Mouse (Mus musculus): ENCODE results near the gene Amph. TPM values are rescaled to one million over a fixed set of nuclear protein-coding genes. Genes with fewer than 3 reads are reported as not detected.

The Amph gene
- polyA plus RNA-seq, 1 experiment from 2014 or later: 1.8 TPM

DNA sequence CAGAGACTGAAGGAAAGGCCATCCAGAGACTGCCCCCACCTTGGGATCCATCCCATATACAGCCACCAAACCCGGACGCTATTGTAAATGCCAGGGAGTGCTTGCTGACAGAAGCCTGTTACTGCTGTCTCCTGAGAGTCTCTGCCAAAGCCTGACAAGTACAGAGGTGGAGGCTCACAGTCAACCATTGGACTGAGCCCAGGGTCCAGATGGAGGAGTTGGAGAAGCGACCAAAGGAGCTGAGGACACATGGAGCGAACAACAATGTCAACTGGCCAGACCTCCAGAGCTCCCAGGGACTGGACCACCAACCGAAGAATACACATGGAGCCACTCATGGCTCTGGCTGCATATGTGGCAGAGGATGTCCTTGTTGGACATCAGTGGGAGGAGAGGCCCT, 26.3 kb downstream of the Amph start:
- Histone ChIP-seq H3K9ac (no peak overlapping the region), H3K27ac (no peak overlapping the region), H3K4me3 (replicated peaks) (no peak overlapping the region), H3K9me3 (no peaks in the 10 kb centered on the region), H3K36me3 (no peaks in the 10 kb centered on the region), H3K27me3 (replicated peaks) (no peaks in the 10 kb centered on the region), H3K4me2 (no peak overlapping the region), H3K4me1 (no peaks in the 10 kb centered on the region)
- WGBS: 93% methylated on average over 5 of the region's 5 CpGs
- no peak for ATAC-seq (ENCODE audit: insufficient read depth, low FRiP score, low read depth)

DNA sequence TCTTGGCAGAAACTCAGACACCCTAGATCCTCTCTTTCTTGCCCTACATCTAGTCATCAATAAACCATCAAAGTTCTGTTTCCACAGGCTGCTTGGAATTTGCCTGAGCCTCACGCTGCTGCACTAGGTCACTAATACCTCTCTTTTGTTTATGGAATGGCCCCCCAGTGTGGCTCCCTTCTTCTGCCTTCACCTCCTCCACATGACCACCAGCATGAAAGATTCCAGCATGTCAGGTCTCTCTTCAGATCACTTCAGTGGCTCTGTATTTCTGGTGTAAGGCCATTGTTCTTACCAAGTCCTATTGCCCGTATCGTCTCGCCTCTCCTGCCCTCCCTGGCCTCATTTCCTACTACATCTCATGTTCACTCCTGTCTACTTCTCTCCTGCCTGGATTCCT, 39.3 kb downstream of the Amph start:
- WGBS: 81% methylated on average over 4 of the region's 4 CpGs
- Histone ChIP-seq H3K9me3 (no peaks in the 10 kb centered on the region), H3K4me1 (no peaks in the 10 kb centered on the region), H3K9ac (no peak overlapping the region), H3K4me3 (replicated peaks) (no peak overlapping the region), H3K36me3 (no peaks in the 10 kb centered on the region), H3K27me3 (replicated peaks) (no peaks in the 10 kb centered on the region), H3K27ac (no peak overlapping the region), H3K4me2 (no peak overlapping the region)
- ATAC-seq (ENCODE audit: insufficient read depth, low FRiP score, low read depth): no peak

DNA sequence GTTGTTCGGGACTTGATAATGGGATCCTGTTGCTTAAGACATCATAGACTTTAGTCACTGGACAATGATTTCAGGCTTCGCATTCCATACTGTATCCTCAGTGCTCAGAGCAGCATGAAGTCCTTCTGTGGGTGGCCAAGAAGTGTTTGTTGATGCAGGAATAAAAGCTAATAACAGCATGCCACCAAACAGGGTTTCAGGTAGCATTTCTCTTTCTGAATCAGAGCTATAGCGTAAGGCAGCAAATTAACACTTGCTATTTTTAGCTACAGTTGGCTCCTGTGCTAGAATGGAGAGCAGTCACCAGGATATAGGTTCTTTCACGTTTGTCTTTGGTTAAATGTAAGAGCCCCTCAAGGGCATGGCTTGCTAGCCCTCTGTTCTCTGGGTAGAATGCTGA, 40.3 kb downstream of the Amph start:
- H3K4me3 ChIP-seq (replicated peaks): no peak overlapping the region
- no peak overlapping the region for H3K9ac ChIP-seq
- WGBS: 76% methylated on average over 4 of the region's 4 CpGs
- no peaks in the 10 kb centered on the region for H3K36me3 ChIP-seq
- H3K9me3 ChIP-seq: no peaks in the 10 kb centered on the region
- H3K27ac ChIP-seq: no peak overlapping the region
- ATAC-seq (ENCODE audit: insufficient read depth, low FRiP score, low read depth): no peak
- H3K4me1 ChIP-seq: no peaks in the 10 kb centered on the region
- H3K4me2 ChIP-seq: no peak overlapping the region
- no peaks in the 10 kb centered on the region for H3K27me3 ChIP-seq (replicated peaks)

DNA sequence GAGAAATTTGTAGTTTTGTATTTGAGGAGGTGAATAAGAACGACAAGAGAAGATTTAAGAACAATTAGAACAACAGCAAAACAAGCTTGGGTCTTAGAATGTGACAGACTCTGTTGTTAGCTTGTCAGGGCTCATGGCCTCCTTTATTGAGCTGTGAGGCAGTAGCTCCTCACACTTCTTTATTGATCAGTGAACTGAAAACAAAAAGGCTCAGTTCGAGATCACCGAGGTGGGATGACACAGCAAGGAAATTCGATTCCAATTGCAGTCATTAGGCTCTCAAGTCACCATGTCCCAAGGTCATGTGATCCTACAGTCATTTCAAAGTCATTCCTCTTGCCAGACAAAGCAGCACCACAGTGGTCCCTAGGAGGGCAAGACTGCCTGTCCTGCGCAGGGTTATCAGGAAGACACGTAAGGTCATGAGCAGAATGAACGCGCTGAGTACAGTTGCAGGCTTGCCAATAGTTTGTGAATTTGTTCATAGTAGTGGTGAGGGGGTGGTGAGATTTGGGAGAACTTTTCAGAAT, 41.2 kb downstream of the Amph start:
- no peak for ATAC-seq (ENCODE audit: insufficient read depth, low FRiP score, low read depth)
- Histone ChIP-seq H3K9me3 (no peaks in the 10 kb centered on the region), H3K4me3 (replicated peaks) (no peak overlapping the region), H3K36me3 (no peaks in the 10 kb centered on the region), H3K27ac (no peak overlapping the region), H3K4me2 (no peak overlapping the region), H3K27me3 (replicated peaks) (no peaks in the 10 kb centered on the region), H3K4me1 (no peaks in the 10 kb centered on the region), H3K9ac (no peak overlapping the region)
- WGBS: 74% methylated on average over 8 of the region's 8 CpGs

DNA sequence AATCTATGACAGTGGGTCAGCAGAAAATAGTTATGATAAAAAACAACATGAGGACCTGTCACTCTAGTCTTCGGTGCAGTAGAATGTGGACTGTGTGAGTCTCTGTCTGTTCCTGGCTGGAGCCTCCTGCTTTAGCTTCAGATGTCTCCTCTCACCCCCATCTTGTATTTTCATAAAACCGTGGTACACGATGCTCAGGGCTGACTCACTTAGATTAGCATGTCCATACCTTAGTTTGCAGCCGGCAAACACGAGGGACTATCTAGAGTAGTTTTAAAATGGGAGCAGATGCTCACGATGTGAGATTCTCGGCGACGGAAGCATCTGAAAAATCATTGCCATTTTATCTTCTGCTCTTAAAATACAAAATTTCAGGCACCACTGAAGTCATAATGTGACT, 54.5 kb downstream of the Amph start:
- Histone ChIP-seq H3K36me3 (no peaks in the 10 kb centered on the region), H3K9ac (no peak overlapping the region), H3K4me2 (no peak overlapping the region), H3K4me1 (no peaks in the 10 kb centered on the region), H3K9me3 (no peaks in the 10 kb centered on the region), H3K27me3 (replicated peaks) (no peaks in the 10 kb centered on the region), H3K4me3 (replicated peaks) (no peak overlapping the region), H3K27ac (no peak overlapping the region)
- no peak for ATAC-seq (ENCODE audit: insufficient read depth, low FRiP score, low read depth)
- WGBS: 89% methylated on average over 9 of the region's 9 CpGs

DNA sequence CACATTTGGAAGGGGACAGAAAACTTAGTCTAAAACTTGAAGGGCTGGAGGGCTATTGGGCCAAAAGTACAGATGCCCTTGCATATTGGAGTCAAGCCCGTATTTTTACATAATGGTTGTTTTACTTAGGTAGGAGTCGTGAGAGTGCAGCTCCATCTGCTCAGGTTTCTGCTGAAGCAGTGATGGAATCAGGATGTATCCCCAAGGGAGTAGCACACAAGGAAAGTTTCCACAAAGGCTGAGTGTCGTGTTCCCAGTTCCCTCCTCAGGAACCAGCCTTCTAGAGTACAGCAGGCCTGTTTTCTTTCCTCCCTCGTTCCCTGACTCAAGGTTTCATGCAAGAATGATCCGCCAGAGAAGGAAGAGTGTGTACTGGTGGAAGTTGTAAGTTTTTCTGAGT, 56.4 kb downstream of the Amph start:
- Histone ChIP-seq H3K9me3 (no peaks in the 10 kb centered on the region), H3K36me3 (no peaks in the 10 kb centered on the region), H3K27me3 (replicated peaks) (no peaks in the 10 kb centered on the region), H3K4me2 (no peak overlapping the region), H3K4me3 (replicated peaks) (no peak overlapping the region), H3K9ac (no peak overlapping the region), H3K27ac (no peak overlapping the region), H3K4me1 (no peaks in the 10 kb centered on the region)
- 84% methylated on average over 5 of the region's 5 CpGs for WGBS
- ATAC-seq (ENCODE audit: insufficient read depth, low FRiP score, low read depth): no peak

DNA sequence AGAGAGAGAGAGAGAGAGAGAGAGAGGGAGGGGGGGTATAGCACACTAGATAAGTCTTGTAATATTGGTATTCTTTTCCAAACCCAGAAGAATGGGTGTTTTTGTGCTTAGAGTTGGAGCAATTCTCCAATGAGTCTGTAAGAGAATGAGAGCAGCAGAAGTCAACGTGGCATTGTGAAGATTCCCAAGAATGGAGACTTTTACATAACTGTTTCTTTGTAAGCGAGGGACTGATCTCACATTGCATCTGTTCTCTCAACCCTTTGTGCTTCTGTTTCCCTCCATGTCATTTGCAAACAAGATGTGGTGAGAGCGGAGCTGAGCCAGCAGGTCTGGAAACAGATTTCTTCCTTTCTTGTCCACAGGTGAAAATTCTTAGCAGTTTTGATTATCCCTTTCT, 60.4 kb downstream of the Amph start:
- Histone ChIP-seq H3K4me2 (no peak overlapping the region), H3K27me3 (replicated peaks) (no peaks in the 10 kb centered on the region), H3K9me3 (no peaks in the 10 kb centered on the region), H3K4me3 (replicated peaks) (no peak overlapping the region), H3K9ac (no peak overlapping the region), H3K36me3 (no peaks in the 10 kb centered on the region), H3K4me1 (no peaks in the 10 kb centered on the region), H3K27ac (no peak overlapping the region)
- no peak for ATAC-seq (ENCODE audit: insufficient read depth, low FRiP score, low read depth)
- WGBS: 77% methylated on average over 3 of the region's 3 CpGs

DNA sequence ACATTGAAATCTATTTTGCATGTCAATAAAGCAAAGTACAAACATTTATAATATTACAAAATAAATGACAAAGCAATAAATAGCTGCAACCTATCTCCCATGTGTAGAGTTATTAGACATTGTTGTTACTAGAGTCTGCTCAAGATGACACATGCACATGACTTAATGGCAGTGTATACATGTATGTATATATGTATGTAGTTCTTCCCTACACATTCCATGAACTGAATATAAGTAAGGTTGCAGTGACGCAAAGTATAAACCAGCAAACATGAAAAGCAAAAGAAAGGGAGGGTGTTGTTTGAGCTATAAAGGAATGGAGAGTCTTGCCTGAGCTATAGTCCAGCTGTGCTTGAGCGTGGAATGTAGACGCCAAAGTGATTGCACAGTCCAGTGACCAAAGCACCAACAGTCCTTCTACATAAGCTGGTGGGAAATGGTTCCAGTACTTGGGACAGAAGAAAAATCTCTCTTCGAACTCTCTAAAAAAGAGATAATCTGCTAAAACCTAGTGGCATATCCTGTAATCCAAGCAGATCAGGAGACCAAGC, 66.9 kb downstream of the Amph start:
- no peaks in the 10 kb centered on the region for H3K9me3 ChIP-seq
- no peak overlapping the region for H3K4me2 ChIP-seq
- WGBS: 82% methylated on average over 4 of the region's 4 CpGs
- no peak overlapping the region for H3K27ac ChIP-seq
- no peaks in the 10 kb centered on the region for H3K27me3 ChIP-seq (replicated peaks)
- no peak for ATAC-seq (ENCODE audit: insufficient read depth, low FRiP score, low read depth)
- H3K4me1 ChIP-seq: no peaks in the 10 kb centered on the region
- no peaks in the 10 kb centered on the region for H3K36me3 ChIP-seq
- H3K9ac ChIP-seq: no peak overlapping the region
- H3K4me3 ChIP-seq (replicated peaks): no peak overlapping the region

DNA sequence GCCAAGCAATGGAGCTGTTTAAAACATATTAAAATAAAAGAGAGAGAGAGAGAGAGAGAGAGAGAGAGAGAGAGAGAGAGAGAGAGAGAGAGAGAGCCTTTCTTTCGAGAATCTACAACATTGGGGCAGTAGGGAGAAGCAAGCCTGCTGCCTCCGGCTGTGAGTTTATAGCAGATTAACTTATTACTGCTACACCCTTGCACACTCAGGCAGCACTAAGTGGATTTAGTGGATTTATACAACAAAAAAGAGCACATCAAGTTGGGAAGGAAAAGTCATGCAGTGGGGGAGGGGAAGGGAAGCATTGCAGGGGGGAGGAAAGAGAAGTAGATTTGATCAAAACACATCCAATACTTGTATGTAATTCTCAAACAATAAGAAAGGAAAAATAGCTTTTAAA, 73.5 kb downstream of the Amph start:
- Histone ChIP-seq H3K4me1 (no peaks in the 10 kb centered on the region), H3K9me3 (no peaks in the 10 kb centered on the region), H3K4me2 (no peak overlapping the region), H3K27me3 (replicated peaks) (no peaks in the 10 kb centered on the region), H3K9ac (no peak overlapping the region), H3K4me3 (replicated peaks) (no peak overlapping the region), H3K27ac (no peak overlapping the region), H3K36me3 (no peaks in the 10 kb centered on the region)
- 63% methylated on average over 2 of the region's 2 CpGs for WGBS
- no peak for ATAC-seq (ENCODE audit: insufficient read depth, low FRiP score, low read depth)

DNA sequence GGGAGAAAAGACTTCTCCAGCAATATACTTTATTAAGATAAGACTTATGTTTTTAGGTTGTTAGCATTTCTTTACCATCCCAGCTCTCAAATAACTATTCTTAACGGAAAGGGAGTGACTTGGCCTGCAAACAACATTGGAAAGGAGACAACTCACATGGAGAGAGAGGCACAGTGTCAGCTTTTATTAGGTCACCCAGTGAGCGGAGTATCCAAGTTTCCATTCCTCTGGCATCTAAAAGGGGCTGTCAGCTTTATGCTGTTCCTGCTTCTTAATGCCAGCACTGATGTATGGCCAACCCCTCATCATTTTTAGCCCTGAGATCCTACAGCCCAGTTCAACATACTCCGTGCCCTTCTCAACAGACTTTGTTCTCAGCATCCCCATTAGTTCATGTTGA, 74.3 kb downstream of the Amph start:
- no peaks in the 10 kb centered on the region for H3K4me1 ChIP-seq
- H3K4me3 ChIP-seq (replicated peaks): no peak overlapping the region
- H3K9me3 ChIP-seq: no peaks in the 10 kb centered on the region
- no peak overlapping the region for H3K4me2 ChIP-seq
- H3K27me3 ChIP-seq (replicated peaks): no peaks in the 10 kb centered on the region
- 0 out of 2 replicates have a peak, but pooled peaks have one; percentile 43 for ATAC-seq (ENCODE audit: insufficient read depth, low FRiP score, low read depth)
- no peaks in the 10 kb centered on the region for H3K36me3 ChIP-seq
- 35% methylated on average over 3 of the region's 3 CpGs for WGBS
- no peak overlapping the region for H3K9ac ChIP-seq
- H3K27ac ChIP-seq: no peak overlapping the region

DNA sequence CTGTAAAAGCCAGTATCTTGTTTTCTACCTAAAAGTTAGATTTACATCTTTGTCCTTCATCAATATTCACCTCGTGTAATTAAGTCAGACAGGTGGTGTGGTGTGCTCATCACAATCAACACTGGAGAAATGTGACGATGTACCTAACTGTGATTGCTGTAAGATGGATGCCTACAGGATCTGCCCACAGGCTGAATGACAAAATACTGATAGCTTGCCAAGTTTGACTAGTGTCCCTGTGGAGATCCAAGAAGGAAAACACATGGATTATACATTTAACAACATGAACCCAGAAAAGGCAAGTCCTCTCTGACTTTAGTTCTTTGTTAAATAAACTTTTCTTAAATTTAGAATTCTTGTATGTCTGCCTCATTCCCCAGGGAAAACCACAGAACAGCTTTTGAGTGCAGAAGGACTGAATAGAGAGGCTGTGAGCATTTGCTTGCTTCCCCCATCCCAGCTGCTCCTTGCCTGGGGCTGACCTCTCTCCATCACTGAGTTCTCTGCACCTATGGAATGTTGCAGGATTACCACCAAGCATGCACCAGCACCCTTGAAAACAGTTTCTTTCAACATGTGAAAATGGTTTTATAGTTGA, 77.2 kb downstream of the Amph start:
- Histone ChIP-seq H3K4me1 (no peaks in the 10 kb centered on the region), H3K27me3 (replicated peaks) (no peaks in the 10 kb centered on the region), H3K9me3 (no peaks in the 10 kb centered on the region), H3K4me3 (replicated peaks) (no peak overlapping the region), H3K9ac (no peak overlapping the region), H3K27ac (no peak overlapping the region), H3K4me2 (no peak overlapping the region), H3K36me3 (no peaks in the 10 kb centered on the region)
- ATAC-seq (ENCODE audit: insufficient read depth, low FRiP score, low read depth): no peak
- WGBS: 71% methylated on average over 2 of the region's 2 CpGs

DNA sequence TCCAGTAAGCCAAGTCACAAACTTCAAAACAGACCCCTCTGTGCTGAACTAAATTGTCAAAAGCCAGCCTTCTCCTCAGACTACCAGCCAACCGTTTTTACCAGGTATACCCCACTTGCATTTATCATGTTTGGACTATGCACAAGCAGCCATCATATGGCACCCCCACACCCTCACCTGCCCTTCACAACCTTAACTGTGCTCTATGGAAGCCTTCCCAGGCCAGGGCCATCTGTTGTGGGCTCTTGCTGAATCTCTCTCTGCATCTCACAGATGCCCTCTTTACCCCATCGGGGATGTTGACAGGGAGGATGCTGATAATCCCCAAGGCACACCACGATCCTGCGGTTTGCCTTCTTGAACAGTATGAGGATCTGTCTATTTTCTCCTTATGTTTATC, 77.9 kb downstream of the Amph start:
- ATAC-seq (ENCODE audit: insufficient read depth, low FRiP score, low read depth): no peak
- H3K9ac ChIP-seq: no peak overlapping the region
- 83% methylated on average over 4 of the region's 4 CpGs for WGBS
- no peak overlapping the region for H3K27ac ChIP-seq
- no peaks in the 10 kb centered on the region for H3K27me3 ChIP-seq (replicated peaks)
- H3K4me1 ChIP-seq: no peaks in the 10 kb centered on the region
- H3K4me3 ChIP-seq (replicated peaks): no peak overlapping the region
- H3K4me2 ChIP-seq: no peak overlapping the region
- no peaks in the 10 kb centered on the region for H3K36me3 ChIP-seq
- no peaks in the 10 kb centered on the region for H3K9me3 ChIP-seq

DNA sequence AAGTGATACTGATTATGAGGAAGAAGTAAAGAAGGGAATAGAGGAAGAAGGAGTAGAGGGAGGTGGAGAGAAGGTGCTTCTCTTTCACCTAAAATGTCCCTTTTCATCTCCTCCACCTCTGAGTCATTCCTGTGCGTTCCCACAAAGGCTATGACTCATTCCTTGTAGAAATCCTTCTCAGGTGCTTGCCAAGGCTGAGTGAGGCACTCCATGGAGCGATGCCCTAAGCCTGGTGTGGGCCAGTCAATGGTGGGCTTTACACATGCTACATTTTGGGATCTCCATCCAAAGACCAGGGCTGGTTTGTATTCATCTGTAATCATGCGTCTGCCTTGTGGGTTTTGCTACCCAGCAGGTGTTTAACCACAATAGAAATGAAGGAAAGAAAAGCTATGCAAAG, 78.9 kb downstream of the Amph start:
- Histone ChIP-seq H3K36me3 (no peaks in the 10 kb centered on the region), H3K27ac (no peak overlapping the region), H3K4me2 (no peak overlapping the region), H3K4me1 (no peaks in the 10 kb centered on the region), H3K9ac (no peak overlapping the region), H3K27me3 (replicated peaks) (no peaks in the 10 kb centered on the region), H3K9me3 (no peaks in the 10 kb centered on the region), H3K4me3 (replicated peaks) (no peak overlapping the region)
- no peak for ATAC-seq (ENCODE audit: insufficient read depth, low FRiP score, low read depth)
- 92% methylated on average over 3 of the region's 3 CpGs for WGBS

Measured in stomach, embryonic 15.5 days (tissue).